Mouse (Mus musculus): ENCODE measurements at regions not wholly inside any gene's neighbourhood (a gene's known extent, or its start where the extent isn't known, plus 50 kb on each side); places are given as distances from the start of the nearest gene placed in this dataset.

- no peak for DNase-seq
Observed at GRCm38 (mm10) chr13:90584766-90585165, 320.4 kb downstream of the Atp6ap1l start.

DNA sequence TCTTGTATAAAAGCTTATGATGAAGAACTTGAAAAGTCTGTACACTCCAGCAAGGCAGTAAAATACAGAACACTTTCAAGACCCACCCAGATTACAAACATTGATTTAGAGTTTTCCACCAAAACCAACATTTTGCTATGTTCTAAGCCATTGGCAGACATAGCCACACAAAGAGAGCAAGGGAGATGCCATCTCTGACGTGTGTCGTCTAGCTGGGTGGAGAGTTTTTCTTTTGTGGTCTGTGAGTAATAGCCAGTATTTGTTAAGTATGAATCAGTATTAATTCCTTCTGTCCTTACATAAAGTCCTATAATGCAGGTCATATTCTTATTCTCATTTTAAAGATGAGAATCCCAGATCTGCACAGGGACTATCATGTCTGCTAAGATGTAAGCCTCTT is 329.8 kb downstream of the Atp6ap1l start:
- DNase-seq, result no peak

DNA sequence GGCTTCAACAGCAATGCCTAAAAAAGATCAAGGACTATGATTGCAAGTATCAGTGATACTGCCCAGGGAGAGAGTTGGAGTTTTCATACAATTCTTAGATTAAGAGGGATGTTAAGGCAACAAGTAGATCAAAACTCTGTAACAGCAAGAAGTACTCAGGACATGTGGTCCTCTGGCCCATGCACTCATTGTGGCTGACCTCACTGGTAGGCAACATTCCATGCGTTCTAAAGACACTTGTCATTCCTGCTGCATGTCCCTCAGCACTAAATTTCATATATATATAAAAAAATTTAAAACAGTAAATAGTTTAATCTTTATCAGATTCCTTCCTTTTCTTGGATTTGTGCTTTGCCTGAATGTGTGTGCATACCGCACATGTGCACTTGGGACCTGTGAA is 332.6 kb downstream of the Atp6ap1l start:
- DNase-seq, result no peak

DNA sequence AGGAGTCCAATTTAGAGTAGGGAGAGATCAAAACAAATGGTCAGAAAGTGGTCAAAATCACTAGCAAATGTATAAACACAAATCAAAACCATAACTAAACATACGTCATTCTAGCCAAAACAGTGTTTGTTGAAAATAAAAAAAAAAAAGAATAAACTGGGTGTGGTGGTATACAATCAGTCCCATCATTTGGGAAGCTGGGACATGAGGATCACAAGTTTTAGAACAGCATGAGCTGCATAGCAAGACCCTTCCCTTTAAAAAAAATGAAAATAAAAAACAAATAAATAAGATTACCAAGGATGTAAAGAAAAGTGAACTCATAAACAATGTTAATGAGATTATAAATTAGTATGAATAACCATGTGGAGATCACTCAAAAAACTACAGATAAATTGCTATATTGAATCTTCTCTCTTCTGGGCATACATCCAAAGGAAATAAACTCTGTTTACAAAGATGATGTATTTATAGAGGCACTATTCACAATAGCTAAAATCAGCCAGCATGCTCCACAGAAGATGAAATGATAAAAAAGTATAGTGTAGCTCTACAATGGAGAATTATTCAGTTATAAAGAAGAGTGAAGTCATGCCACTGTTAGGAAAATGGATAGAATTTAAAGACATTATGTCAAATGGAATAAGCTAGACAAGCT is 341.8 kb downstream of the Atp6ap1l start:
- DNase-seq, result no peak

DNA sequence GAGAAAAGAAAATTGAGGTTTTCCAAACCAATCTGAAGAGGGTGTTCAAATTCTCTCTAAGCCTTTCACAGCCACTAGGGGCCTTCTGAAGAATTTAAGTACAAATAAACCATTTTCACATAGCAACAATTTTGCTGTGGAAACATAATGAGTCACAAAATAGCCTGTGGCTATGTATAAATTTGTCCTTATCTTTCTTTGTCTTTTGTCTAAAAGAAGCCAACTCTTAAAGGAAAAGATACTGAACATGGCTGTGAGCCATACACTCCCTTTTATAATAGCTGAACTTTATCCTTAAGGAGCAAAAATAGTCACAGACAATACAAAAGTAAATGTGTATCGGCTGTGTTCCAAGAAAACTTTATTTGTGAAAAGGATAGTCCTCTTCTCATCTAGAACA is 345.1 kb downstream of the Atp6ap1l start:
- no peak for DNase-seq

DNA sequence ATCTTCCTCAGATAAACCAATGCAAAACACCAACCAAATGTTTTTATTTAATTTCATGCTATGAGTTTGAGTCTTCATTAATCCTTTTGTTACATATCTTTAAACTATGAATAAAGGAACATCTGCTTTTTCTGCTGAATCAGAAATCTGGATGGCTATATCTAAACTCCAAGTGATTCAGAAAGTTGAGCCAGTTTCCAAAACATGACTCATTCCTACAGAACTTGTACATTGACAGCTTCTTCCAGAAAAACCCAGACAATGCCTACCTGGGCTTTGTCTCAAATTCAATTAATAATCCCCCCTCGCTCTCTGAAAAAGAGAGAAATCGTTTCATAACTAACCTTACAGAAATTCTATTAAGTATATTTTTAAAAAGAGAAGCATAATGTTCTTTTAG is 345.7 kb downstream of the Atp6ap1l start:
- no peak for DNase-seq

DNA sequence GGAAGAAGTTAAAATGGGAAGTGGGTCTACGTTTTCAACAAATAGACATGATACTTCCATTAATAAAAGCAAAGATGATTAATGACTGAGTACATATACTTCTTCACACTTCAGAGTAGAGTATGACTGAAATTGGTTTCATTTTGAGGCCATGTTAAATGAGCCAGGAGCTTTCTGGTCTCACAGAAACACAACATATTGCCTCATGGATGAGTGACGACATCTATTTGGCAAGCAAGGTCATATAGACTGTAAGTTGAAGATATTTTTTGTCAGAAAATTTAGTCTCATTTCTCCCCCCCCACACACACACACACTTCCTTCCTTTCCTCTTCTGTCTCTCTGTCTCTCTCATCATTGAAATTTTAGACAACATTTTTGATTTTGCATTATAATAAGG is 354.0 kb downstream of the Atp6ap1l start:
- DNase-seq, result no peak

DNA sequence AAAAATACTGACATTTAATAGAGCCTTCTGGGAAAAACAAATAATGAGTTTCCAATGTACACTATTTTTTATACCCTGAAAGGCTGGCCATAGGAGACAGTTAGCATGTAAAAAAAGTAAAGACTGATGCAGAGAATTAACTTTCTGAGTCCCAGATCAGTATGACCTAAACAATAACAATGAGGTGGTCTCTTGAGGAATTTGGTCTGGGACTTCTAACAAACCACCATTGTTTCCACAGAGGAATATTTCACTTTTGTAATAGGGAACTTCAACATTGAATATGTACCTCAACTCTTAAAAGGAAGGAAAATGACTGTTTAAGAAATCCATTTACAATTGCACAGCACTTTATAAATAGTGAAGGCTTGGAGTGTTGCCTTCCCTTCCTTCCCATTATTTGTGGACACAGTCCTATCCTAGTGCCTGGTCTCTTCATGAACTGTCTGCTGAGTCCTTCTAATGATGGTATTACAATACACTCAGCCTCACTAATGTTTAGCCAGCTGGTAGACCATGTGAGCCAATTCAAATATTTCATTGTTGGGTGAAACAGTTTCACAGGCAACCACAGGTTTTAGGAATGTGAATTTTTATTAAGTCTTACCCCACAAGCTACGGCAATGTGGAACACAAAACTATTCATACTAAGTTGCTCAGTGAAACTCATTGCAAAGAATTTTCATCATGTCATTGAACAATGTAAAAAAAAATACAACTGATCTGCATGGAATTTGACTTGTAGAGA is 358.7 kb downstream of the Atp6ap1l start:
- DNase-seq, result no peak

GRCm38 (mm10) chr13:90545816-90546215 is 359.3 kb downstream of the Atp6ap1l start:
- no peak for DNase-seq

GRCm38 (mm10) chr13:90537525-90537924 is 367.6 kb downstream of the Atp6ap1l start:
- DNase-seq, result no peak

- no peak for DNase-seq
Observed at GRCm38 (mm10) chr13:90526998-90527397, 378.2 kb downstream of the Atp6ap1l start.

DNA sequence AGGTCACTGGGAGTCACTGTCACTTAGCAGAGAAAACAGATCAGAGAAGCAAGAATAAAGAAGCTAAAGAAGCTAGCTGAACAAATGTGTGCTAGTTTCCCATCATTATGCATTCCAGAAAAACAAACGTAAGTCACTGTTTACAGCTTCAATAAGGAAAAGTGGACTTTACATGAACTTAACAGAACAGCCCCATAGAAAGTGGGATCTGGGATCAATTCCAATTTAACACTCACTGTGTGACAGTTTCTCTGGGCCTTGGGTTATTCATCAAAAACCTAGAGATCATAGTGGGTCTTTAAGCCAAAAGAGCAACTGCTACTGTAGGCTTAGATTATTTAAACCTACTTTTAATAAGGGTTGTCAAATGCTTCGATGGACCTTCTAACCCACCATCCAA is 379.4 kb downstream of the Atp6ap1l start:
- DNase-seq, result no peak

- no peak for DNase-seq
Observed at GRCm38 (mm10) chr13:90521758-90522245, 383.4 kb downstream of the Atp6ap1l start.

DNA sequence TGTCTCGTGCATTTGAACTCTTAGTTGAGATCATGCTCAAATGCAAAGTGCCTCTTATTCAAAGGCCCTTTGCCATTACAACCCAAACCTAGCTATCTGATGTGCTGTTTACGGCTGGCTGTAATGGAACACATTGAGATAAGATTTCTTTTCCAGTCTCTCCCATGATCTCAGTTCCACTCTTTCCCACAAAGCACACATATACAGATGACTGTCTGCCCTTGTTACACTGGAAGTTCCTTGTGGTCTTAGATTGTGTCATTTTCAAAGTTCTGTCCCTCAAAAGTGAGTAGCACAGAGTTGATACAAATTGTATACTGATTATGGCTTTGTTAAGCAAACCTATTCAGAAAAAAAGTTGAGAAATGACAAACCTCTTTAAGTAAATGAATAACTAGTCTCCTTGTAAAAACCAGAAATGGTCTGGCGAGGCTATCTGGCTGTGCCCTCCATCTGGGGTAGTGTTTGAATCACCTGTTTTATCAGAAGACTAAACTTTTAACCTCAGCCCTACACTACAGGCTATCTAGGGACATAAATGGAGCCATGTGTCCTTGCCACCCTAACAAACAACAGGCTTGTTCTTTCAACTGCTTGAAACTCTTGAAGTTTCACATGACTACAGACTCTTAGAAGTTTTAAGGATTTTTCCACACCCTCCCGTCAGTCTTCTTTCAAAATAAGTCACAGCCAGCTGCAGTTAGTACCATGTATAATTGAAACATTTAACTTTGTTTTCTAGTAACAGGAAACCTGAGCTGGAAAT is 384.0 kb downstream of the Atp6ap1l start:
- no peak for DNase-seq

- peak; percentile 57 for DNase-seq
Observed at GRCm38 (mm10) chr13:90515773-90516503, 389.2 kb downstream of the Atp6ap1l start.

GRCm38 (mm10) chr13:90513867-90514266 is 391.3 kb downstream of the Atp6ap1l start:
- DNase-seq, result no peak

- DNase-seq, result no peak
Observed at GRCm38 (mm10) chr13:90512786-90513401, 392.3 kb downstream of the Atp6ap1l start.

DNA sequence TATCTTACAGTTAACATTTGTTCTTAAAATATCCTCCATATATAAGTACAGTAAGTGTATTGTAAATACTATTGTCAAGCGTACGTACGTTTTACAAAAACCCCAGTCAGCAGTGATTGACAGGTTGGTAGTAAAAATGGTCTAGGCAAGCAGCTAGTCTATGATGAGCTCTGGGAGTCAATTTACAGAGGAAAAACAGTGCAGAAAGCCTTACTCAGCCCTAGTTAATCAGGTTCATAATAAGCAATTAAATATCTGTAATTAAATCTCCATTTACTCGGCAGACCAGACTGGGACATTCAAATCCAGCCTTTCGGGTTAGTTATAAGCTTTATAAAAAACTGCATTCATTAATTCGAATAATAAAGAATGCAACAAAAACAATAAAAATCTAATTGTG is 394.7 kb downstream of the Atp6ap1l start:
- DNase-seq, result no peak

DNA sequence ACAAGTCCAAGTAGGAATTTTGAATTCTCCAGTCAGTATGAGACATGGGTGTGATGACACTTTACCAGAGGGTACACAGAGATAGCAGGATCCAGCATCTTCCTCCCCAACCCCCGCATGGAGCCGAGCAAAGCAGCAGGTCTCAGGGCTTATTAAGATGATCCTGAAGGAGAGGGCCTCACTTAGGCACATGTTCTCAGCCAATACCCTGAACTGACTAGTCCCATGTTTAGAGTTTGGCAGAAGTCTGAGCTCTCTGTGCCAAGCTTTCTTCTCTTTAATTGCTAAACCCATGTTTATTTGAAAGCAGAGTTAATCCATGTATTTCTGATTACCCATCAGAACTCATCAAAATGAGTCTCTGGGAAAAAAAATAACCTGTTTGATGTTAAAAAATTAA is 402.0 kb downstream of the Atp6ap1l start:
- DNase-seq, result no peak

- DNase-seq, result no peak
Observed at GRCm38 (mm10) chr13:90502141-90502540, 403.0 kb downstream of the Atp6ap1l start.

DNA sequence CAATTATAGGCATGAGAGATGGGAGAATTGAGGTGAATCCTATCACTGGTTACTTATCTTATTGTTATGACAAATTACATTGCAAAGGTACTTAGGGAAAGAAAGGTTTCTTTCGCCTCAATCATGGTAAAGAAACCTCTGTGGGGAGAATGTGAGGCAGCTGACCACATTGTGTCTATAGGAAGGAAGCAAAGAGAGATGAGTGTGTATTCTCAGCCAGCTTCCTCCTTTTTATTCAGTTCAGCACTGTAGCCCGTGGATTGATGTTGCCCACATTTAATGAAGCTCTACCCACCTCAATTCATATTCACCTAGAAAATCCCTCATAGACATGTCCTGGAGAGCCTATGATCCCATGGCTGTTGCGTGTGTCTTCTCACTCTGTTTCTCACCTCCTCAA is 406.2 kb downstream of the Atp6ap1l start:
- DNase-seq, result no peak

GRCm38 (mm10) chr13:90497573-90497972 is 407.6 kb downstream of the Atp6ap1l start:
- no peak for DNase-seq

GRCm38 (mm10) chr13:90493696-90494095 is 404.3 kb upstream of the Xrcc4 start:
- no peak for DNase-seq
